Mouse (Mus musculus): ENCODE measurements around the gene Galr2. TPM values are rescaled to one million over a fixed set of nuclear protein-coding genes. Genes with fewer than 3 reads are reported as not detected.
"Not testable (repeated sequence)": the region's sequence is repeated elsewhere in the genome, so short reads cannot be mapped to it uniquely, and the experiment has no call there.

The Galr2 gene
- total RNA-seq, 2 experiments from 2014 or later: 0.18 to 0.20 TPM

- intact Hi-C loops (cut with DNase I): no loop called here
Measured at GRCm38 (mm10) chr11:116268313-116268712, 12.4 kb upstream of the Galr2 start.

GRCm38 (mm10) chr11:116269560-116269959, 11.2 kb upstream of the Galr2 start:
- DNase-seq: no peak
- intact Hi-C loops (cut with DNase I): no loop called here

More at GRCm38 (mm10) chr11:116268313-116268712, 12.4 kb upstream of the Galr2 start:
- no peak for DNase-seq

GRCm38 (mm10) chr11:116272589-116273468, 7.9 kb upstream of the Galr2 start:
- no peak for DNase-seq
- intact Hi-C loops (cut with DNase I): no loop called here

- intact Hi-C loops (cut with DNase I): no loop called here
- DNase-seq: no peak
Measured at GRCm38 (mm10) chr11:116273469-116274044, 7.2 kb upstream of the Galr2 start.

- intact Hi-C loops (cut with DNase I): no loop called here
- DNase-seq: peak; percentile 94
Measured at GRCm38 (mm10) chr11:116274045-116274666, 6.6 kb upstream of the Galr2 start, which contains the start of gene Srp68. Gene Srp68, minus strand, starts transcription at chr11:116274217.

- intact Hi-C loops (cut with DNase I); DNase-seq: not testable (repeated sequence)
Measured at GRCm38 (mm10) chr11:116277184-116277583, 3.6 kb upstream of the Galr2 start.

GRCm38 (mm10) chr11:116281671-116282070, 932 bp downstream of the Galr2 start:
- DNase-seq: no peak
- intact Hi-C loops (cut with DNase I): no loop called here

- no peak for DNase-seq
- intact Hi-C loops (cut with DNase I): no loop called here
Measured at GRCm38 (mm10) chr11:116282089-116282488, 1.4 kb downstream of the Galr2 start.

- intact Hi-C loops (cut with DNase I): no loop called here
- no peak for DNase-seq
Measured at GRCm38 (mm10) chr11:116282912-116283521, 2.3 kb downstream of the Galr2 start.

- intact Hi-C loops (cut with DNase I): no loop called here
- DNase-seq: no peak
Measured at GRCm38 (mm10) chr11:116283982-116284381, 3.2 kb downstream of the Galr2 start.

GRCm38 (mm10) chr11:116285770-116286191, 5.0 kb downstream of the Galr2 start:
- DNase-seq: peak; percentile 48
- intact Hi-C loops (cut with DNase I): no loop called here

- intact Hi-C loops (cut with DNase I): no loop called here
- no peak for DNase-seq
Measured at GRCm38 (mm10) chr11:116287351-116287750, 6.6 kb downstream of the Galr2 start.

- intact Hi-C loops (cut with DNase I): no loop called here
- no peak for DNase-seq
Measured at GRCm38 (mm10) chr11:116290556-116290955, 9.8 kb downstream of the Galr2 start.

GRCm38 (mm10) chr11:116292401-116292800, 11.7 kb downstream of the Galr2 start:
- DNase-seq: no peak
- intact Hi-C loops (cut with DNase I): no loop called here

GRCm38 (mm10) chr11:116293538-116294137, 12.9 kb downstream of the Galr2 start:
- intact Hi-C loops (cut with DNase I): no loop called here
- DNase-seq: no peak

GRCm38 (mm10) chr11:116294319-116294718, 13.6 kb downstream of the Galr2 start:
- DNase-seq: peak; percentile 57
- intact Hi-C loops (cut with DNase I): no loop called here

GRCm38 (mm10) chr11:116296191-116296734, 15.5 kb downstream of the Galr2 start:
- DNase-seq: no peak
- intact Hi-C loops (cut with DNase I): no loop called here

GRCm38 (mm10) chr11:116297017-116297416, 16.3 kb downstream of the Galr2 start:
- no peak for DNase-seq
- intact Hi-C loops (cut with DNase I): no loop called here

- intact Hi-C loops (cut with DNase I): no loop called here
- DNase-seq: no peak
Measured at GRCm38 (mm10) chr11:116298221-116298620, 17.5 kb downstream of the Galr2 start.

GRCm38 (mm10) chr11:116298621-116299020, 17.9 kb downstream of the Galr2 start:
- DNase-seq: no peak

More at GRCm38 (mm10) chr11:116298621-116299020, 17.9 kb downstream of the Galr2 start:
- intact Hi-C loops (cut with DNase I): no loop called here

All from left cerebral cortex, postnatal 4 days (tissue).